Mouse (Mus musculus): ENCODE results near the gene Mettl13. TPM values are rescaled to one million over a fixed set of nuclear protein-coding genes. Genes with fewer than 3 reads are reported as not detected.

The Mettl13 gene
- polyA plus RNA-seq, 1 experiment from 2014 or later = 12.0 TPM

GRCm38 (mm10) chr1:162532330-162532729 lies 16.0 kb downstream of the Mettl13 start:
- ChIA-PET CTCF (interaction anchor here (0.7 to 3.7 kb wide), 2 partner anchors 55 to 174 kb away, joined by 3 to 35 read pairs; partner anchors contain the start of gene Dnm3), POLR2A (no interaction called here)
- no peaks in the 10 kb centered on the region for H3K27me3 ChIP-seq
- TF ChIP-seq CTCF (IDR thresholded peaks at IDR 0.05) = no peak
- DNase-seq (ENCODE audit: low read depth, low spot score) (no peak), ATAC-seq (no peak)
- in situ Hi-C loops (cut with MboI; ENCODE audit: low pct_unique_long_range_greater_than_20kb) = loop anchor here (25.0 kb wide), 1 partner anchor 545 kb away; the partner anchor contains the start of gene 4930558K02Rik

- in situ Hi-C loops (cut with MboI; ENCODE audit: low pct_unique_long_range_greater_than_20kb) = loop anchor here (25.0 kb wide), 1 partner anchor 544 kb away; the partner anchor contains the start of gene 4930558K02Rik
- DNase-seq (ENCODE audit: low read depth, low spot score) = no peak
- CTCF ChIA-PET = interaction anchor here (0.7 to 3.7 kb wide), 3 partner anchors 54 to 173 kb away, joined by 3 to 35 read pairs (median 4); partner anchors contain the start of gene Dnm3
- POLR2A ChIA-PET = no interaction called here
- TF ChIP-seq CTCF (IDR thresholded peaks at IDR 0.05) = peak; percentile 73
- H3K27me3 ChIP-seq = no peaks in the 10 kb centered on the region
- no peak for ATAC-seq
These were observed 16.8 kb downstream of the Mettl13 start for GRCm38 (mm10) chr1:162531584-162531983.

GRCm38 (mm10) chr1:162530666-162531065 lies 17.7 kb downstream of the Mettl13 start:
- TF ChIP-seq CTCF (IDR thresholded peaks at IDR 0.05) = no peak
- ChIA-PET POLR2A (interaction anchor here (0.7 to 1.2 kb wide), 2 partner anchors 110 to 172 kb away, joined by 6 to 10 read pairs; no protein-coding TSS in a partner anchor), CTCF (interaction anchor here (0.9 to 3.7 kb wide), 8 partner anchors 9 to 172 kb away, joined by 3 to 35 read pairs (median 4); partner anchors contain the start of gene Dnm3)
- no peak for ATAC-seq
- in situ Hi-C loops (cut with MboI; ENCODE audit: low pct_unique_long_range_greater_than_20kb) = loop anchor here (25.0 kb wide), 1 partner anchor 543 kb away; the partner anchor contains the start of gene 4930558K02Rik
- no peaks in the 10 kb centered on the region for H3K27me3 ChIP-seq
- no peak for DNase-seq (ENCODE audit: low read depth, low spot score)

- CTCF ChIA-PET = interaction anchor here (0.9 to 3.7 kb wide), 8 partner anchors 12 to 173 kb away, joined by 3 to 35 read pairs (median 4); partner anchors contain the start of gene Dnm3
- no peaks in the 10 kb centered on the region for H3K27me3 ChIP-seq
- DNase-seq (ENCODE audit: low read depth, low spot score) (no peak), ATAC-seq (peak; percentile 79)
- in situ Hi-C loops (cut with MboI; ENCODE audit: low pct_unique_long_range_greater_than_20kb) = loop anchor here (10.0 to 25.0 kb wide), 2 partner anchors 165 to 542 kb away; partner anchors contain the start of gene 4930558K02Rik
- POLR2A ChIA-PET = interaction anchor here (1.2 kb wide), 1 partner anchor 171 kb away, joined by 6 read pairs; no protein-coding TSS in a partner anchor
- peak; percentile 75 for TF ChIP-seq CTCF (IDR thresholded peaks at IDR 0.05)
These were observed 18.7 kb downstream of the Mettl13 start for GRCm38 (mm10) chr1:162529651-162530050.

GRCm38 (mm10) chr1:162515116-162515515 lies 33.2 kb downstream of the Mettl13 start:
- ATAC-seq = no peak
- CTCF ChIA-PET = no interaction called here
- H3K27me3 ChIP-seq = no peaks in the 10 kb centered on the region
- DNase-seq (ENCODE audit: low read depth, low spot score) = no peak
- in situ Hi-C loops (cut with MboI; ENCODE audit: low pct_unique_long_range_greater_than_20kb) = no loop called here
- POLR2A ChIA-PET = no interaction called here
- no peak for TF ChIP-seq CTCF (IDR thresholded peaks at IDR 0.05)

GRCm38 (mm10) chr1:162510013-162510356 lies 38.4 kb downstream of the Mettl13 start:
- ChIA-PET CTCF (interaction anchor here (0.8 to 2.7 kb wide), 6 partner anchors 11 to 152 kb away, joined by 3 to 7 read pairs (median 4); partner anchors contain the start of gene Dnm3), POLR2A (interaction anchor here (0.9 kb wide), 1 partner anchor 9 kb away, joined by 3 read pairs; no protein-coding TSS in a partner anchor)
- no peak for TF ChIP-seq CTCF (IDR thresholded peaks at IDR 0.05)
- in situ Hi-C loops (cut with MboI; ENCODE audit: low pct_unique_long_range_greater_than_20kb) = no loop called here
- no peak for ATAC-seq
- H3K27me3 ChIP-seq = no peaks in the 10 kb centered on the region
- no peak for DNase-seq (ENCODE audit: low read depth, low spot score)

- in situ Hi-C loops (cut with MboI; ENCODE audit: low pct_unique_long_range_greater_than_20kb) = no loop called here
- ChIA-PET POLR2A (interaction anchor here (0.9 to 1.1 kb wide), 3 partner anchors 10 to 71 kb away, joined by 3 to 4 read pairs (median 3); no protein-coding TSS in a partner anchor), CTCF (interaction anchor here (0.8 to 2.7 kb wide), 6 partner anchors 9 to 56 kb away, joined by 3 to 7 read pairs (median 4); partner anchors contain the start of gene Dnm3)
- no peak for TF ChIP-seq CTCF (IDR thresholded peaks at IDR 0.05)
- peak; percentile 94 for DNase-seq (ENCODE audit: low read depth, low spot score)
- H3K27me3 ChIP-seq = no peaks in the 10 kb centered on the region
- peak; percentile 98 for ATAC-seq
These were observed 38.9 kb downstream of the Mettl13 start for GRCm38 (mm10) chr1:162509329-162510012.

GRCm38 (mm10) chr1:162508211-162509005 lies 39.9 kb downstream of the Mettl13 start:
- no peak for ATAC-seq
- CTCF ChIA-PET = interaction anchor here (1.4 to 2.7 kb wide), 4 partner anchors 8 to 55 kb away, joined by 4 to 7 read pairs (median 6); partner anchors contain the start of gene Dnm3
- no peak for TF ChIP-seq CTCF (IDR thresholded peaks at IDR 0.05)
- no peak for DNase-seq (ENCODE audit: low read depth, low spot score)
- POLR2A ChIA-PET = interaction anchor here (0.6 to 1.1 kb wide), 4 partner anchors 32 to 149 kb away, joined by 3 to 4 read pairs (median 3); no protein-coding TSS in a partner anchor
- no peaks in the 10 kb centered on the region for H3K27me3 ChIP-seq
- in situ Hi-C loops (cut with MboI; ENCODE audit: low pct_unique_long_range_greater_than_20kb) = no loop called here

GRCm38 (mm10) chr1:162506516-162506915 lies 41.8 kb downstream of the Mettl13 start:
- POLR2A ChIA-PET = no interaction called here
- H3K27me3 ChIP-seq = no peaks in the 10 kb centered on the region
- no peak for DNase-seq (ENCODE audit: low read depth, low spot score)
- no peak for TF ChIP-seq CTCF (IDR thresholded peaks at IDR 0.05)
- CTCF ChIA-PET = no interaction called here
- in situ Hi-C loops (cut with MboI; ENCODE audit: low pct_unique_long_range_greater_than_20kb) = no loop called here
- no peak for ATAC-seq

- POLR2A ChIA-PET = interaction anchor here (0.5 kb wide), 1 partner anchor 938 kb away, joined by 3 read pairs; no protein-coding TSS in a partner anchor
- in situ Hi-C loops (cut with MboI; ENCODE audit: low pct_unique_long_range_greater_than_20kb) = no loop called here
- ATAC-seq = no peak
- H3K27me3 ChIP-seq = no peaks in the 10 kb centered on the region
- CTCF ChIA-PET = no interaction called here
- TF ChIP-seq CTCF (IDR thresholded peaks at IDR 0.05) = no peak
- no peak for DNase-seq (ENCODE audit: low read depth, low spot score)
These were observed 42.7 kb downstream of the Mettl13 start for GRCm38 (mm10) chr1:162505649-162506048.

Other genes starting within 250 kb of the Mettl13 start
- gene Dnm3, start 70.5 kb downstream of the Mettl13 start, polyA plus RNA-seq (2021) = 35.6 TPM
- gene Vamp4, start 22.0 kb upstream of the Mettl13 start, polyA plus RNA-seq (2021) = 46.3 TPM
- gene Myoc, start 90.6 kb upstream of the Mettl13 start, polyA plus RNA-seq (2021) = not detected
- not detected for gene Myocos, start 109.7 kb upstream of the Mettl13 start, polyA plus RNA-seq (2021)
- gene Prrc2c, start 192.0 kb upstream of the Mettl13 start, polyA plus RNA-seq (2021) = 78.5 TPM